Mouse (Mus musculus): ENCODE data around the gene Adam17.

DNA sequence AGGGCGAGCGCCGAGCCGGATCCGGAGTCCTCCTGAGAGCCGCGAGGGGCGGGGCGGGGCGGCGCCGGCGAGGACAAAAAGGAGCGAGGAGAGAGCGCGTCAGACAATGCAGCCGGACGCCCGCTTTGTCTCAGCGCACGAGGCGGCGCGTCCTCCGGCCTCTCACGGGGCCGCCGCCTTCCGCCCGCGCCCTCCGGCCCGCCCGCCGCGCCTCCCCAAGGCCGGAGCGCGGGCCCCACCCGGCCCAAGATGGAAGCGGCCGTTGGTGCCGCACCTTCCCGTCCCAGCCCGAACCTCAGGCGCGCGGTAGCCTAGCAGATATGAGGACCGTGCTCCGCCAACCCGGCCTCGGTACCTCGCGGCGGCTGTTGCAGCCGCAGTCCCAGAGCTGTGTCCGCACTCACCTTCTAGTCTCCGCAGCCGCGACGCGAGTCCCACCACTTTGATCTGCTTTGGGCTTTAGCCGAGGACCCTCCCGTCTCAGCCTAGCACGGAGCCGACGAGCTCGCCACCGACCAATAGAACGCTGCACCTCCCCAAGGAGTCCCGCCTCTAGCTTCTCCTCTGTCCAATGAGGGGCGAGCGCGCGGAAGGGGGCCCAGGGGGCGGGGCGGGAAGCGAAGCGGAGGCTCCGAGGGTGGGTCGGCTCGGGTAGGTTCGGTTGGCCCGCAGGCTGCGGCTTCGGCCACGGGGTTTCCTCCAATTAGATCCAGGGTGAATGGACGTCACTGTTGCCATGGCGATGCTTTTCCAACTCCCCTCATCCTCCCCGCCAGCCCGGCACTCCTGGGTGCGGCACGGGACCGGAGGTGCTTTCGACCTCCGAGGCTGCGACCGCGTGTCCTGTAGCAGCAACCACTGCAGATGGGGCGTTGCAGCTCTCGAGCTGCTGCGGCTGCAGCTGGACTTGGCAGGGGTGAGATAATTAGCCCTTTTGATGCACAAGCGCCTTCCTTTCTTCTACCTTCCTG lies 44.0 kb upstream of the Adam17 start, which contains the start of gene Ywhaq:
- peak; percentile 52; the same call in 1 of the 2 replicates for TF ChIP-seq EP300 (IDR thresholded peaks at IDR 0.05; ENCODE audit: low read depth)
- no peak for TF ChIP-seq CTCF (IDR thresholded peaks at IDR 0.05; ENCODE audit: low read depth)
